Mouse (Mus musculus) ovary, postnatal 36 days (tissue): Measurements from ENCODE around the gene Zfp804a.

Source experiments
- DNase-seq: peaks from one replicate; pipeline ENCODE4 v3.0.0; 2022; ENCODE audit warnings: low spot score, mixed read lengths

Zfp804a gene

DNA sequence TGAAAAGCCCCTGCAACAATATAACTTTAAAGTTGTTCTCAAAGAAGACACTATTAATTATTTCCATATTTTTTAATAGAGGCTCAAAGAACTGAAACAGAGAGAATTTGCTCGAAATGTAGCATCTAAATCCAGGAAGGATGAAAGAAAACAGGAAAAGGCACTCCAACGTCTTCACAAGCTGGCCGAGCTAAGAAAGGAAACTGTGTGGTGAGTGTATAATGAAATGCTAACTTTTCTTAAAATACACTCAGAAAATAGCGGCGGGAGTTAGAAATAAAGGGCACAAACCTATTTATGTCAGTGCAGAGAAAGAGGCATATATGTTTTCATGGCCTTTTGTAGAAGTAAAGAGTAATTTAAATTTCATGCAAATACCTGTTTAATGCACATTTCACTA lies 200.4 kb downstream of the Zfp804a start:
- DNase-seq: no peak

DNA sequence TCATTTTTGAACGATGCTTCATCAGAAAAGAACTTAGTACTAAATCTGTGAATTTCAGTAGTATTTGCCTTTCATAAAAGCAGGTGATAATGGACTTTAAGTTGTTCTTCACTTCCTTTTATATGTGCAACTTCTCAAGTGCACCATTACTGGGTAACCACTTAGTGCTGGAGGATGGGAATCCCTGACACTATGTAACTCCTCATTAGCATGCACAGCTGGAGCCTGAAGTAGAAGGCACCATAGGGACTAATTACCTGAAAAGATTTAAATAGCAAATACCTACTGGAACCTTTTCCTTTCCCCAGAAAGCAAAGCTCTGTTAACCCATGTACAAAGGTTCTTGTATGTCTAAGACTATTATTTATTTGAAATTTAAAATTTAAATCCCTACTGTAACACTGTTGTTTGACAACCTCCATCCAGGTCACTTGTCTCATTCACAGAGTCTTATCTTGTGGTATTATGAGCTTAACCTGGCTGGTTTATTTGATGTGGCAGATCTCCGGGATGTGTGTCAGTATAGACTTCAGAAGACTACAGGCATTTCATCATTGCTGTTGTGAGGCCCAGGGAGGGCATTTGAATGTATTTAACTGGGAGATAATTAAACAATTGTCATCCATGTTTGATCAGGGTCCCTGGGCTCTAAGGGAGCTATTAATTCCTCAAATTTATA lies 229.7 kb downstream of the Zfp804a start:
- no peak for DNase-seq

DNA sequence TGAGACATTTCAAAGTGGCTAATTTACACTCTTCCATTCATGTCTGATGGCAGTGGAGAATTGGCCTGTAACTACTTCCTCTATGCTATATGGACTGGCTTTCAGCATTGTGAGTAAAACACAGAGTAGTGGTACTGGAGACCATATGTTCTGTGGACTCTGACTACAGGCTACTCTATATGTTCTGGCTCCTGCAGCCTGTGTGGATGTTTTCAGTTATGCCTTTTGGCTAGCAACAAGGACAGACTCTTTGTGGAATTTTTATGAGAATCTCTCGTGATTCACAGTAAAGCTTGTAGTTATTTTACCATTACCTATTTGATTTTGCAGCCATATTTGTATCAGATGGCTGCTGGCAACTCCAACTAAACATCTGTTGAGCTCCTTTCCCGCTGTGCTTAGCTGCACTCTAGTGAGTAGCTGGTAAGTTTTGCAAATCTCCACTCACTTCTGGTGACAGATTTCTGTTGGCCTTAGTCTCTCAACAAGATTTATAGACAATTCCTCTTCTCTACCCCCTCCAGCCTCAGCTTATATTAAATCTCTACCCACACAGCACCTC lies 242.0 kb downstream of the Zfp804a start:
- DNase-seq: no peak
